Mouse (Mus musculus): ENCODE measurements around the gene Pxk. TPM values are rescaled to one million over a fixed set of nuclear protein-coding genes. Genes with fewer than 3 reads are reported as not detected.

The Pxk gene
- total RNA-seq (2017): 6.8 and 14.0 TPM in 2 replicates

DNA sequence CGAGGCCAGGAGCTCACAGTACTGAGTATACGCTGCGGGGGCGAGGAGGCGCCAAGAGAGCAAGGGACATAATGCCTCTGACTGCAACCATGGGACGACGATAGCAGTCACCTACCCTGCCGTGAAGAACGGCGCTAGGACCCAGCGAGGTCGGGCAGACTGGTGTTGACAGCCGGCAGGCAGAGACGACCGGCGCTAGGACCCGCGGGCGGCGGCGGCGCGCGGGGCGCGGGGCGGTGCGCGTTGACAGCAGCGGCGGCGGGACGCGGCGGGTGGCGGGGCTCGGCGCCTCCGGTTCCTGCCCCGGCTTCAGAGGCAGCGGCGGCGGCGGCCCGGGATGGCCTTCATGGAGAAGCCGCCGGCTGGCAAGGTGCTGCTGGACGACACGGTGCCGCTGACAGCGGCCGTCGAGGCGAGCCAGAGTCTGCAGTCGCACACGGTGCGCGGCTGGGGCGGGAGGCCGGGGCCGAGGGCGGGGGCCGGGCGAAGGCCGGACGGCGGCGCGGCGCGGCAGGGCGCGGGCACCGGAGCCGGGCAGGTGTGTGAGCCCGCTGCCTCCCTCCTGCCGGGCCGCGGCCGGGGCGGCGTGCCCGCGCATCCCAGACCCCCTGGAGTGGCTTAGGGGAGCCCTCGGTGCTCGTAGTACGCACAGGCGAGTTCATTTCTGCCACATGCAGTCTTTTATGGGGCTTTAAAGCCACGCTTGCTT is at the start of gene Pxk:
Gene Pxk (plus strand): TSS at position 234 of the 709 bp plus-strand sequence.
- peak; percentile 83 for ATAC-seq (replicated peaks; ENCODE audit: low read depth, poor library complexity, severe bottlenecking)

GRCm38 (mm10) chr14:8049334-8049733 is 48.7 kb upstream of the Pxk start:
- 0 out of 2 replicates have a peak, but pooled peaks have one; percentile 22 for ATAC-seq (replicated peaks; ENCODE audit: low read depth, poor library complexity, severe bottlenecking)

DNA sequence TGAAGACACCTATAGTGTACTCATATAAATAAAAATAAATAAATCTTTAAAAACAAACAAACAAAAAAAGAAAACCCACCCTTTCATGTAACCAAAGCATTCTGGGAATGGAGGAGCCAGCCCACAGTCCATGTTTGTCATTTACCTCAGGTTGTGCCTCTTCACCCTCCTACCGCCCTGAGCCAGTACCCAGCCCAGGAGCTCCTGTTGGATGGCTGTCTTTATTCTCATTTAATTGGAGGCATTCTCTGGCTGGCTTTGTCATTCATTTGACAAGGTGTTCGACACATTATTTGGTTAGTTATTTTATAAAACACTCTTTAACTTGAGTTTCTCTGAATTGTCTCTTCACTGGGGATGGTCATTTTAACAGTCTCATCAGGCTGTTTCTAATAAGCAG is 46.1 kb upstream of the Pxk start:
- no peak for ATAC-seq (replicated peaks; ENCODE audit: low read depth, poor library complexity, severe bottlenecking)

DNA sequence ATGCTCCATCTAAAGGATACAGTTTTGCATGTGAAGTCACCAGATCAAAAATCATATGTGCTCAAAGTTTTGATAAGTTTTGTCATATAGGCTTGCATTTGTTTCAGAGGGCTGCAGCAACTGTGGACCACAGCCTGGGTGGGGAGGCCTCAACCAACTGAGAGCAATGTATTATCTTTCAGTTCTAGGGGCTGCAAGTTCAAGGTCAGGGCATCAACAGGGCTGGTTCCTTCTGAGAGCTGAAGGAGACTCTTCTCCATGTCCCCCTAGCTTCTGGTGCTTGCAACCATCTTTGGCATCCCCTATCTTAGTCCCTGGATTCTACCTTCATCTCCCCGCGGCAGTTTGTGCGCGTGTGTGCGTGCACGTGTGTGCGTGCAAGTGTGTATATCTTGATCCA is 45.4 kb upstream of the Pxk start:
- no peak for ATAC-seq (replicated peaks; ENCODE audit: low read depth, poor library complexity, severe bottlenecking)

GRCm38 (mm10) chr14:8054310-8055102 is 43.5 kb upstream of the Pxk start:
- no peak for ATAC-seq (replicated peaks; ENCODE audit: low read depth, poor library complexity, severe bottlenecking)

DNA sequence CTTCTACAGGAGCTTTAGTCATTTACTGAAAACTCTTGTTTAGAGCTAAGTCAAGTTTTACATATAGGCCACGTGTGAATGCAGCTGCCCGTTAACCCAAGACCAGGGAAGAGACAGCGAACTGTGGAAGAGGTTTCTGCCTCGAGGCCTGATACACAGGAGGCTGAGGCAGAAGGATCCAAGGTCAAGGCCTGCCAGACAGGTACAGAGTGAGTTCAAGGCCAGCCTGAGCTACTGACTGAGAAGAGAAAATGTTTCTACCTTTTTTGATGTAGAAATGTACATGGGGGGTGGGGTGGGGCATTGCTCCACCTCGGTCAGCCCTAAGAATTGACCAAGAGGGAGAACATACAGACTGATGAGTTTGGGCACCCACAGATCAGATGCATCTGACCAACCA is 41.9 kb upstream of the Pxk start:
- ATAC-seq (replicated peaks; ENCODE audit: low read depth, poor library complexity, severe bottlenecking): no peak

- no peak for ATAC-seq (replicated peaks; ENCODE audit: low read depth, poor library complexity, severe bottlenecking)
Measured at GRCm38 (mm10) chr14:8059938-8060337, 38.1 kb upstream of the Pxk start.

DNA sequence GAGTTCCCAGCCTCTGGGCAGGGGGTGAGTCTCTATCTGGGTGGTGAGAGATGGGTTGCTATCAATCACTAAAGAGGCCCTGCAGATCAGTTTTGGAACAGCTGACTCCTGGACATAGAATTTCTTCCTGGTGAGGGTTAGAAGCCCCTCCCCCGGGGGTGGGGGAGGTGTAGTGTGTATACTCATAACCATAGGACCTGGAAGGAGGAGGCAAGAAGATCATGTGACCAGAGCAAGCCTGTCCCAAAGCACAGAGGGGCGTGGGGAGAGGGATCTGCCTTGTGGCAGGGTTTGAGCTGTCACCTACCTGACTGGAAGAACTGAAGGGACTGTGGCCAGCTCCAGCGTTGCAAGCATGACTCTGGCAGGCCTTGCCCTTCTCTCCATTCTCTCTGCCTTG is 35.9 kb upstream of the Pxk start:
- no peak for ATAC-seq (replicated peaks; ENCODE audit: low read depth, poor library complexity, severe bottlenecking)

GRCm38 (mm10) chr14:8062537-8063301 is 35.3 kb upstream of the Pxk start:
- ATAC-seq (replicated peaks; ENCODE audit: low read depth, poor library complexity, severe bottlenecking): no peak

DNA sequence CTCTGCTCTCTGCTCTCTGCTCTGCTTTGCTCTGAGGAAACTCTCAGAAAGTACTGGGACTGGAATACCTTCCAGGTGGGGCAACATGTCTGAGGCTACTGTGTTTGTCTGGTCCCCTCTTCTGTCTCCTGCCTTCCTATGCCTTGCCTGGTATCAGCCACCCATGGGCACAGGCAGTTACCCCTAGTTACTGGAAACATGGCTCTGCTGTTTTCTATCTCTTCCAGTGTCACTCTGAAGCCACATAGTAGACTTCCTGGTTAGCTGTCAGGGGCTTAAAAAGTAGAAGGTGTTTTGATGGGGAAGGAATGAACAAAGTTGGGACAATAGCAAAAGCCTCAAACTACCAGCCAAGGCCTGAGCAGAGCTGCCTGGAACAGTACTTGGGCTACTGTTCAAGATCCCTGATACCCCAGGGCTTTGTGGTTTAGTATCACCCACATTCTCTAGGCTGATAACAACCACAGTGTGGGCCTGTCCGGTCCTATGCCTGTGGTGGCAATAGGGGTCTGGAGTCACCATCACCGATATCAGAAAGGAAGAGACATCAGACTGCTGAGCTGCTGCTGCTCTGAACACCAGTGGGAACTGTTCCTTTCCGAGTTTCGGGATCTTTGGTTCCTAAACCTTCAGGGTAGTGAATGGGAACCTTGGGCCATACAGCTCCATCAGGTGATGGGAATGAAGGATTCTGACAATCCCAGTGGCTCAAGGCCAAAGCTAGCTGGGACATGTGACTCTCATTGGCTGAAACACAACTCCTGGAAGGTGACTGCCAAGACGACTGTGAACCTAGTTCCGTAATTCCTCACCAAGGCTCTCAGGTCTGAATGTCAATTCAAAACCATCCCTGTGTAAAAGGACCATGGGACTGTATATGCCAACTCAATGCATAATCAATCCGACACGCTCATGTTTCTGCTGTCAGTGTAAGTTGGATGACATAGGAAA is 33.9 kb upstream of the Pxk start:
- ATAC-seq (replicated peaks; ENCODE audit: low read depth, poor library complexity, severe bottlenecking): peak; percentile 88

GRCm38 (mm10) chr14:8080165-8080679 is 17.8 kb upstream of the Pxk start, which contains the start of gene Rpp14:
Gene Rpp14 (plus strand): TSS chr14:8080367.
- peak; percentile 97 for ATAC-seq (replicated peaks; ENCODE audit: low read depth, poor library complexity, severe bottlenecking)

DNA sequence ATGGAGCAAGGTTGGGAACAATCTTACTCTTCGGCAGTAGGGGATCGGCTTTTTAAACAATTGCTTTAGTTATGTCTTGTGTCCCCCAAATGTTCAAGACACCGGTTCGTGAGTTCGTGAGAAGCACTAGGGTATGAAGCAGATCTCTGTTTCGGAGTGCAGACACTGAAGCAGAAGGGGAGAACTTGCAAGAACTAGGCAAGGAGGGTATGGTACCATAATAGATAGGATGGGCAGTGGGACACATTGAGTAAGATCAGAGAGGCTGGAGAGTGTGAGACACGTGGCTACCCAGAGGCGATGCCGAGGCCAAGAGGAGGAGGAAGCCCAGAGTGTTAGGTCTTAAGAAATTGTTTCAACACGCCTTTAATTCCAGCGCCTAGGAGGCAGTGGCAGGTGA is 17.3 kb upstream of the Pxk start:
- ATAC-seq (replicated peaks; ENCODE audit: low read depth, poor library complexity, severe bottlenecking): peak; percentile 74

GRCm38 (mm10) chr14:8082949-8083348 is 15.1 kb upstream of the Pxk start:
- no peak for ATAC-seq (replicated peaks; ENCODE audit: low read depth, poor library complexity, severe bottlenecking)

DNA sequence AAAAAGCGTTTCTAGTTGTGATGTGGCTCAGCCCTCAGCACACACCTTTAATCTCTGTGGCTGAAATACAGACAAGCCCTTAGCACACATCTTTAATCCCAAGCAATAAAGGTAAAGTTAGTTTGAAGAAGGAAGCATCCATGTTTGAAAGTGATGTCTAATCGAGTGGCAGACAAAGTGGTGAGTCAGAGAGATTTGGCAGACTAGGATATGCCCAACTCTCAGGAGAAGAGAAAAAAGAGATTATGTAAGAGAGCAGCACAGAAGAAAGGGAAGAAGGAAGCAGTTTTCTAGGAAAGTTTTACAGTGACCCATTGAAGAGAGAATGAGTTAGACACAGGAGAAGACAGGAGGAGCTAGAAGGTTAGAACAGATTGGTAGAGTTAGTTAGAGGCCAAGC is 9.0 kb upstream of the Pxk start:
- ATAC-seq (replicated peaks; ENCODE audit: low read depth, poor library complexity, severe bottlenecking): no peak

GRCm38 (mm10) chr14:8092573-8092972 is 5.4 kb upstream of the Pxk start:
- peak; percentile 71; the same call in 1 of the 2 replicates for ATAC-seq (replicated peaks; ENCODE audit: low read depth, poor library complexity, severe bottlenecking)

GRCm38 (mm10) chr14:8093427-8093826 is 4.6 kb upstream of the Pxk start:
- peak; percentile 9; the same call in 1 of the 2 replicates for ATAC-seq (replicated peaks; ENCODE audit: low read depth, poor library complexity, severe bottlenecking)

GRCm38 (mm10) chr14:8094931-8095561 is 3.0 kb upstream of the Pxk start:
- no peak for ATAC-seq (replicated peaks; ENCODE audit: low read depth, poor library complexity, severe bottlenecking)

- no peak for ATAC-seq (replicated peaks; ENCODE audit: low read depth, poor library complexity, severe bottlenecking)
Measured at GRCm38 (mm10) chr14:8095562-8095950, 2.5 kb upstream of the Pxk start.

GRCm38 (mm10) chr14:8098687-8098995 is 630 bp downstream of the Pxk start:
- ATAC-seq (replicated peaks; ENCODE audit: low read depth, poor library complexity, severe bottlenecking): no peak

All from common myeloid progenitor, adult 5-6 weeks (primary cell).